Mouse (Mus musculus) frontal cortex, postnatal 36 days (tissue): ENCODE data around the gene Gm31371.
"Not testable (repeated sequence)": the region's sequence is repeated elsewhere in the genome, so short reads cannot be mapped to it uniquely, and the experiment has no call there.

ENCODE experiments used
- DNase-seq, 2 experiments: peaks; one replicate each; pipeline ENCODE4 v3.0.0; 2022; ENCODE audit warnings: low spot score in 2 of 2

Gene Gm31371

DNA sequence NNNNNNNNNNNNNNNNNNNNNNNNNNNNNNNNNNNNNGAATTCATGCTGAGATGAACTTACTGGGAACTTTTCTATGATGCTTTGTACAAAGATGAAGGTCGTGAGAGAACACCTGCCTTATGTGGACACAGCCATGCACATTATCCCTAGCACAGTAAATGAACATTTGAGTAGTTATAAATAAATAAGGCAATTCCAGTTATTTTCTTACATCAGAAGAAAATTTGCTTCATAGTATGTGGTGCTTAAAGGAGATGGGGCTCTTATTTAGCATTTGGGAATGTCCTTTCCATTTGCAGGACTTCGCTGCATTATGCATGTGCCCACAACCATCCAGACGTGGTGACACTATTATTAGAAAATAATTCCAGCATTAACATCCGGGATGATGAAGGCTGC lies at the start of gene Gm31371:
Gene Gm31371 (plus strand): TSS at position 301 of the 400 bp plus-strand sequence.
- DNase-seq: not testable (repeated sequence)

DNA sequence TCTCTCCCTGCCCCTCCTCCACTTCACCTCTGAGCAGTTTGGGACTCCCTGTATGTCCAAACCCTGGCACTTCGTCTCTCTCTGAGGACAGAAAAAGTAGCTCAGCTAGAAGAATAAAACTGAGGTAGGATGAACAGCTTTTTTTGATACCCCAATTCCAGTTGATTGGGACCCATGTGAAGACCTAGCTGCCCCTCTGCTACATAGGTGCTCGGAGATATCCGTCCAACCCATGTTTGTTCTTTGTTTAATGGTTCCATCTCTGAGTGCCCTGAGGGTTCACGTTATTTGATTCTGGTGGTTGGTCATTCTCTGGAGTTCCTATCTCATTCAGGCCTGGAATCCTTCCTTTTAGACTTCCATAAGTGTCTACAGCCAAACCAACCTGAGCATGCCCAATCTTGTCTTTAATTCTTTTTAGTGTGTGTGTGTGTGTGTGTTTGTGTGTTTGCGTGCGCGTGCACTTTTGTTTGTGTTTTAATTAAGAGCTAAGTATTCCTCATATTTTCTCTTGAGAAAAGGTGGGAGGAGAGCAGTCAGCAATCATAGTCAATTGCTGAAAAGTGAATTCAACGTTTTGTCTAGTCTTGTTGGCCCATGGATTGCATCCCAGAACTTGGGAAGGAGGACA lies 3.3 kb downstream of the Gm31371 start:
- not testable (repeated sequence) for DNase-seq

DNA sequence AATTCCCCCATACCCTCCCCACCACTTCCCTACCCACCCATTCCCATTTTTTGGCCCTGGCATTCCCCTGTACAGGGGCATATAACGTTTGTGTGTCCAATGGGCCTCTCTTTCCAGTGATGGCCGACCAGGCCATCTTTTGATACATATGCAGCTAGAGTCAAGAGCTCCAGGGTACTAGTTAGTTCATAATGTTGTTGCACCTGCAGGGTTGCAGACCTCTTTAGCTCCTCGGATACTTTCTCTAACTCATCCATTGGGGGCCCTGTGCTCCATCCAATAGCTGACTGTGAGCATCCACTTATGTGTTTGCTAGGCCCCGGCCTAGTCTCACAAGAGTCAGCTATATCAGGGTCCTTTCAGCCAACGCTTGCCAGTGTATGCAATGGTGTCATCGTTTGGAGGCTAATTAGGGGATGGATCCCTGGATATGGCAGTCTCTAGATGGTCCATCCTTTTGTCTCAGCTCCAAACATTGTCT lies 5.7 kb downstream of the Gm31371 start:
- not testable (repeated sequence) for DNase-seq

DNA sequence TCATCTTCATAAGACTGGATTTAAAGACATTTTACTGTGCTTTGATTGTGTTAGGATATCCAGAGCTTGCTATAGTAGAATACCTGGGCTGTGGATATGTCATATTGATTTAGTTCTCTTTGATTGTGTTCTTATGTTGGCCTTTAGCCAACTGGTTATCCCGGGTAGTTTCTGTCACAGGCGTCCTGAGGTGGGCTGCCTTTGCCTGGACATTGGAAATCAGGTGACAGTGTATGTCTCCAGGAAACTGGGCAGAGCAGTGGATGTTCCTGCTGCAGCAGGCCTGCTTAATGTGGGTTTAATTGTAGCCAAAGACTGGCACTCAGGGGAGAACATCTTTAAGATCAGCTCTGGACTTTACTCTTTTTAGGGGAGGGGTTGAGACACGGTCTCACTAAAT lies 15.9 kb downstream of the Gm31371 start:
- DNase-seq: not testable (repeated sequence)

DNA sequence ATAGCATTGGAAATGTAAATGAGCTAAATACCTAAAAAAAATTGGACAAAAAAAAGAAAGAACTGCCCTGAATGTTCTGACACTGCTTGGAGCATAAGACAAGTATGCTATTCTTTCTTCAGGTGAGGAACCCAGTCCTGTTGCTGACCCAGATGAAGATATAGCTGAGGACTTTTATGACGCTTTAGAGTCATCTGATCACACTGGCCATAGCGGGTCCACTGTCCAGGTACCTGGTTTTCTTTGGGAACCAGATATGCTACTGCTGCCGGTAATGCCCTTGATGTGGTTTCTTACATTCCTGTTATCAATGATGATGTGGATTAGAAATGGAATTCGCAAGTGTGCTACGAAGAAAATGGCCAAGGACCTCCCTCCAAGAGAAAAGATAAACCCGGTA lies 31.1 kb downstream of the Gm31371 start:
- not testable (repeated sequence) for DNase-seq

DNA sequence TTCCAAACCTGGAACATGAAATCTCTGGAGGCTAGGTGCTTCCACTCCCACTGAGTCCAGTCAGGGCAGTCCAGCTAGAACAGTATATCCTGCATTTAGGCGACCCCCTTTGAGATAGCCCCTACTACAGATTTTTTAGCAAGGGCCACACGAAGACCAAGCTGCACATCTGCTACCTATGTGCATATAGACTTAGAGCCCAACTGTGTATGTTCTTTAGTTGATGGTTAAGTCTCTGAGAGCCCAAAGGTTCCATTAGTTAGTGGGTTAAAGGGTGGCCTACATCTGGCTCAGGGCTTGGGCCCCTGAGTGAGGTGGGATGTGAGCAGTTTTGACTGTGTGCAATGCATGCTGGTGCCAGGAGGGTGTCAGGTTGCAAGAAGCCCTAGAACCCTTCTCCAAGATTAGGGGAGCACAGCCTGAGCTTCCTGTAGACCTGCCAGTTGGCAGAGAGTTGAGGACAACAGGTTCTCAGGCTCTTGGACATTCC lies 32.4 kb downstream of the Gm31371 start:
- not testable (repeated sequence) for DNase-seq

DNA sequence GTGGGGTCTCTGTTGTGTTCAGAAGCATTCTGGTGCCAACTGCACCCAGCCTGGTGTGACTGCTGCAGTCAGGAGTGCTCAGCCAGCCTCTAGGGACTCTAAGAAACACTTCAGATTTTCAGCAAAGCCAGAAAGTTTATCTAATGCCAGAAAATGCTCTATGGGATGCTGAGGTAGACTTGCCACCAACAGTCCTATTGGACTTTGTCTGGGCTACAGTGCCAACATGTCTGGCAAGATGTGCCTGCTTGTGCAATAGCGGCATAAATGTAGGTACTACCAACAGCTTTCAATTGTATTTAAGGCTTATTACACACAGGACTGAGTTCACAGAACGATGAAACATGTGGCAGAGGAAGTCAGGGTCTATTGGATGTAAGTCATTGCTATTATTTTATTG lies 57.7 kb downstream of the Gm31371 start:
- no peak for DNase-seq

DNA sequence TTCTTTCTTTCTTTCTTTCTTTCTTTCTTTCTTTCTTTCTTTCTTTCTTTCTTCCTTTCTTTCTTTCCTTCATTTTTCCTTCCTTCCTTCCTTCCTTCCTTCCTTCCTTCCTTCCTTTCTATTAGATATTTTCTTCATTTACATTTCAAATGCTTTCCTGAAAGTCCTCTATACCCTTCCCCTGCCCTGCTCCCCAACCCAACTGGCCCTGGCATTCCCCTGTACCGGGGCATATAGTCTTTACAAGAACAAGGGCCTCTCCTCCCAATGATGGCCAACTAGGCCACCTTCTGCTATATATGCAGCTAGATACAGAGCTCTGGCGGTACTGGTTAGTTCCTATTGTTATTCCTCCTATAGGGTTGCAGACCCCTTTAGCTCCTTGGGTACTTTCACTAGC lies 60.6 kb downstream of the Gm31371 start:
- DNase-seq: not testable (repeated sequence)

DNA sequence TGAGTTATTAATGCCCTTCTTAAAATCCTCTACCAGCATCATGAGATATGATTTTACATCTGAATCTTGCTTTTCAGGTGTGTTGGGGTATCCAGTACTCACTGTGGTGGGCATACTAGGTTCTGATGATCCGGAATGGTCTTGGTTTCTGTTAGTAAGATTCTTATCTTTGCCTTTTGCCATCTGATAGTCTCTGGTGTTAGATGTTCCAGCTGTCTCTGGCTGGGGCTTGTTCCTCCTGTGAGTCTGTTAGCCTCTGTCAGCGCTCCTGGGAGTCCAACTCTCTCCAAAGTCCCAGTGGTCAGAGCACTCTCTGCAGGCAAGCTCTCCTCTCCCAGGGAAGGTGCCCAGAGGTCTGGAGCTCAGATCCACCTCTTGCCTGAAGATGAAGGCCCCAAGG lies 65.0 kb downstream of the Gm31371 start:
- not testable (repeated sequence) for DNase-seq

DNA sequence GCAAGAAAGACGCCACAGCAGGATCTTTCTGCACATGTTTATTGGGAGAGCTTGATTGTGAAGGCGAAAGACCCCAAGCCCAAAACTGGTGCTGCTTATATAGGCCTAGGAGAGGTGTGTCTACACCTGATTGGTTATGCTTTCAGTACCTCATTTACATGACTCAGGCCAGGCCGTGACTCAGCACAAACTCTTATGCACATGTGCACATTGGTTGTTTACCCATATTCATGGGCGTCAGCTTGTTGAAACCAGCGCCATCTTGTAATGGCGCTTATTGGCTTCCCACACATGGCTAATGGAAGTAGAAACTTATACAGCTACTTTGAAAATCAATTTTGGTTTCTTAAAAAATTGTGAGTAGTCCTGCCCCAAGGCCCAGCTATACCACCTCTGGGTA lies 72.0 kb downstream of the Gm31371 start:
- not testable (repeated sequence) for DNase-seq
